Mouse (Mus musculus) hindbrain, embryonic 13.5 days (tissue): ENCODE results near the gene Calm2. TPM values are rescaled to one million over a fixed set of nuclear protein-coding genes. Genes with fewer than 3 reads are reported as not detected.

Experiments used
- ATAC-seq: fragments of 200-750 bp; cut with Nextera tagmentation; 2 replicates; pipeline ENCODE4 v1.8.0; 2017; ENCODE audit warnings: moderate TSS enrichment; ENCODE audit not compliant: low FRiP score
- H3K27ac ChIP-seq: fragments of 300-500 bp; sonication (generic); 2 replicates; pipeline ENCODE4 v1.5.1; 2015; ENCODE audit warnings: inconsistent platforms, mild to moderate bottlenecking, moderate library complexity
- H3K27me3 ChIP-seq: fragments of 300-500 bp; sonication (generic); 2 replicates; pipeline ENCODE4 v1.6.1; 2015; ENCODE audit warnings: mild to moderate bottlenecking, inconsistent platforms
- H3K36me3 ChIP-seq: fragments of 300-500 bp; sonication (generic); 2 replicates; pipeline ENCODE4 v1.6.1; 2015; ENCODE audit warnings: mild to moderate bottlenecking, inconsistent platforms
- H3K4me1 ChIP-seq: fragments of 300-500 bp; sonication (generic); replicated peaks from 2 replicates; pipeline ENCODE4 v1.6.1; 2015; ENCODE audit warnings: inconsistent platforms
- H3K4me2 ChIP-seq: fragments of 300-500 bp; sonication (generic); 2 replicates; pipeline ENCODE4 v1.6.1; 2015; ENCODE audit warnings: inconsistent platforms, mild to moderate bottlenecking, moderate library complexity
- H3K4me3 ChIP-seq: fragments of 300-500 bp; sonication (generic); 2 replicates; pipeline ENCODE4 v1.5.1; 2015; ENCODE audit warnings: mild to moderate bottlenecking, inconsistent platforms
- H3K9ac ChIP-seq: fragments of 300-500 bp; sonication (generic); 2 replicates; pipeline ENCODE4 v1.6.1; 2015; ENCODE audit warnings: mild to moderate bottlenecking, inconsistent platforms
- H3K9me3 ChIP-seq: fragments of 300-500 bp; sonication (generic); 2 replicates; pipeline ENCODE4 v1.6.1; 2016; ENCODE audit warnings: inconsistent platforms
- WGBS: fragments of 180-500 bp; shearing (Covaris S2); methylation state at CpG from one replicate; pipeline ENCODE4 v1.1.7; 2015; 5-methylcytosine and 5-hydroxymethylcytosine counted together
- polyA plus RNA-seq: library from polyadenylated mRNA; unstranded; fragments of >200 nt; fragmentation: Nextera tagmentation; extraction: Ambion mirVana; gene quantifications from 2 replicates; pipeline ENCODE4 v1.2.1, GENCODE M21; 2015

Gene Calm2
- 2,223 and 2,271 TPM in 2 replicates for polyA plus RNA-seq

DNA sequence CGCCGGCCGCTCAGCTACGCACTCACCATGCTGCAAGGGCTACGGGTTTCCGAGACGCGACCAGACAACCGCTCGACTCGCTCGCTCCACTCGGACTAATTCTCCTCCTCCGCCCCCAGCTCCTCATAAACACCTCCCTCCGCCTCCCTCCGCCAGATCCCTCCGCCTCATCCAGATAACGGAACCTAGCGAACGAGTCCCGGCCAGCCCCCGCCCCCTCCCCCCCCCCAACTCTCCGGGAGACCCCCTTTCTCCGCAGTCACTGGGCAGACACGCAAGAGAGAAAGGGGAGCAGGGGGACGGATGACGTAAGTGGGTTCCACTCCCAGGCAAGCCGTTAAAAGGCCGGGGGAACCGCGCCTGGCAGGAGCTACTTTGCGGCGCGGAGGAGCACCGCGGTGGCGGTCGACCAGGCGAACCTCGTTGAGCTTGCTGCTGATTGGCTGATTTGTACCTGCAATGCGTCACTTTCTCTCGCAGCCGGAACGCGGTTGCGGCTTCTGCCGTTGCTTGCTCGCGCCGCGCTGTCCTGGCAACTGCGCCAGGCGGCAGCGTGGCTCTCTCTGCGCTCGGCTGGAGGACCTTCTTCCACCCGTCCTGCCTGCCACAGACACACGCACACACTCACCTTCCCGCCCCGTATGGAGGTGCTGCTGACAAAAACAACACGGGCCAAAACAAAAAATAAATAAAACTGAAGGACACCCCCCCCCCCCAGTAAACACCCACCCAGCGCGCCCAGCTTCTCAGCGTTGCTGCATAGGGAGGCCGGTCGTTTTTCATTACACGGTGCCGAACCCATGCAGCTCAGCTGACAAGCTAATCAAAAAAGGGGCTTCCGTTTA lies at the start of gene Calm2:
Gene Calm2 (minus strand): TSS at position 169 of the 845 bp plus-strand sequence.
- ATAC-seq, result peak; percentile 93
- WGBS, result under 1% methylated on average over 68 of the region's 69 CpGs
- H3K36me3 ChIP-seq, result no peaks in the 10 kb centered on the region

DNA sequence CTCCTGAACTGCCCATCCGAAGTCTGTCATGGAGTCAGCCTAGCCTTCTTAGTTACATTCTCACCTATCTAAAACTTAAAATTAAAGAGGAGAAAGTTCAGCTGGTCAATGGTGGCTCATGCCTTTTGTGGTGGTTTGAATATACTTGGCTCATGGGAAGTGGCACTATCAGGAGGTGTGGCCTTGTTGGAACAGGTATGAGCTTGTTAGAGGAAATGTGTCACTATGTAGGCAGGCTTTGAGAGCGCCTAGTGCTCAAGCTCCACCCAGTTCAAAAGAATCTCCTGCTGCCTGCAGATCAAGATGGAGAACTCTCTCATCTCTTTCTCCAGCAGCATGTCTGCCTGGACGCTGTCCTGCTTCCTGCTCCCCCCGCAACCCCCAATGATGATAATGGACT lies 48.8 kb upstream of the Calm2 start:
- no peaks in the 10 kb centered on the region for H3K36me3 ChIP-seq
- H3K9ac ChIP-seq, result no peak overlapping the region
- 92% methylated on average over 4 of the region's 4 CpGs for WGBS
- H3K27me3 ChIP-seq, result 0 out of 2 replicates have a peak, but pooled peaks cover 9% of the 10 kb centered on the region
- peaks cover 11% of the 10 kb centered on the region for H3K4me1 ChIP-seq
- H3K4me2 ChIP-seq, result no peak overlapping the region
- no peak overlapping the region for H3K4me3 ChIP-seq
- ATAC-seq, result no peak
- H3K27ac ChIP-seq, result no peak overlapping the region
- H3K9me3 ChIP-seq, result no peaks in the 10 kb centered on the region

More for the DNA sequence above, at the start of gene Calm2:
- Histone ChIP-seq H3K9me3 (no peaks in the 10 kb centered on the region), H3K4me1 (peaks cover 36% of the 10 kb centered on the region), H3K27me3 (no peaks in the 10 kb centered on the region), H3K4me3 (peak within 1 kb of the TSS; percentile 89), H3K9ac (peak within 1 kb of the TSS; percentile 100), H3K27ac (peak within 1 kb of the TSS; percentile 99), H3K4me2 (peak within 1 kb of the TSS; percentile 84)

DNA sequence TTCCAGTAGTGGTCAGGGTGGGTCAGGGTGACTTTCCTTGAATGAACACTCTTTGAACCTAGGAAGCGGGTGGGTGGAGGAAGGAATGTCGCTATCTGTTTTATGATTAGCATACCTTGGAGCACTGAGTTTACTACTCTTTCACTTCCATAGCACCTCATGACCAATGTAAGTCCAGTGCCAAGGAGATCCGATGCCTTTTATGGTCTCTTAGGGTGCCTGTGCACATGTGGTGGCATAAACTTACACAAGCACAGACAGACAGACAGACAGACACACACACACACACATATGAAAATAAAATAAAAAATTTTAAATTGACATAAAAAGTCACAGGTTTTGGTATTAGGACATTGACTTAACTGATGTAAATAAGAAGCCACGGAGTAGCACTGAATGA lies 47.6 kb upstream of the Calm2 start:
- no peak overlapping the region for H3K9ac ChIP-seq
- WGBS, result 93% methylated on average over 4 of the region's 4 CpGs
- no peaks in the 10 kb centered on the region for H3K27me3 ChIP-seq
- no peaks in the 10 kb centered on the region for H3K9me3 ChIP-seq
- no peak overlapping the region for H3K27ac ChIP-seq
- H3K4me2 ChIP-seq, result no peak overlapping the region
- peaks cover 18% of the 10 kb centered on the region for H3K4me1 ChIP-seq
- no peak for ATAC-seq
- no peak overlapping the region for H3K4me3 ChIP-seq
- H3K36me3 ChIP-seq, result no peaks in the 10 kb centered on the region

DNA sequence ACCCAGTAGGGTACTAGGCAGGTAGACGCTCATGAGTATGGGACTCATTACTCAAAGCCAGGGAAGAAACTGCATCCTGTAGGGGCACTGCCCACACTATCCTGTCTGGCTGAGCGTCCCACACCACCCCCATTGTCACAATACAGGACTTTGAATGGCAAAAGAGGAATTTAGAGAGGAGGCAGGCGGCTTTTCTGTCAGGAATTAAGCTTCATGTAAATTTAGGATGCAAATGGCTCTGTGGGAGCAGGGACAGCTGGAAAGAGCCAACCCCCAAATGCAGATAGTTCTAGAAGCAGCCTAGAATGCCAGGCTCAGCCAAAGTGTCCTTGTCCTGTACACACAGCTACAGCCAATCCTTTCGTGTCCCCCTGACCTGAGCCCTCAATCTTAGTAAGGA lies 45.6 kb upstream of the Calm2 start:
- Histone ChIP-seq H3K4me3 (no peak overlapping the region), H3K4me2 (no peak overlapping the region), H3K4me1 (peaks cover 18% of the 10 kb centered on the region), H3K27me3 (no peaks in the 10 kb centered on the region), H3K9me3 (no peaks in the 10 kb centered on the region), H3K27ac (no peak overlapping the region), H3K36me3 (no peaks in the 10 kb centered on the region), H3K9ac (no peak overlapping the region)
- 48% methylated on average over 4 of the region's 4 CpGs for WGBS
- ATAC-seq, result no peak

DNA sequence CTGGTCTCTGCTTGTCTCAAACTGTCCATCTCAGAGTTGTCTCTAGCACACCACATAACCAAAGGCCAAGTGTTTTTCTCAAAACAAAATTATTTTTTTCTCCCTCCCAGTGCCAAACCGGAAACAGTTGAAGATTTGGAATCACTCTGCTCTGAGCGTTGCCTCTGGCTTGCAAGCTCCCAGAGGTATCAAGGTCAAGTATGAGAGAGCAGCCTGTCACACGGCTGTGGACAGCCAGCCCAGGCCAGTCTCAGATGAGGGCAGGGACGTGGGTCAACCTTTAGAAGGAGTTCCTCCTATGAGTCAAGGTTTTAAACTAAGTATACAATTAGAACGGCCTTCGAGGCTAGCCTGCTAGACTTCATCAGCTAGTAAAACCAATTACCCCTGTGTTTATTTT lies 43.6 kb upstream of the Calm2 start:
- H3K4me1 ChIP-seq, result peaks cover 18% of the 10 kb centered on the region
- H3K9me3 ChIP-seq, result peaks cover 5% of the 10 kb centered on the region; the same call in 1 of the 2 replicates
- H3K27me3 ChIP-seq, result no peaks in the 10 kb centered on the region
- no peak overlapping the region for H3K4me3 ChIP-seq
- H3K27ac ChIP-seq, result no peak overlapping the region
- 50% methylated on average over 6 of the region's 6 CpGs for WGBS
- no peak overlapping the region for H3K4me2 ChIP-seq
- H3K9ac ChIP-seq, result no peak overlapping the region
- ATAC-seq, result no peak
- no peaks in the 10 kb centered on the region for H3K36me3 ChIP-seq

DNA sequence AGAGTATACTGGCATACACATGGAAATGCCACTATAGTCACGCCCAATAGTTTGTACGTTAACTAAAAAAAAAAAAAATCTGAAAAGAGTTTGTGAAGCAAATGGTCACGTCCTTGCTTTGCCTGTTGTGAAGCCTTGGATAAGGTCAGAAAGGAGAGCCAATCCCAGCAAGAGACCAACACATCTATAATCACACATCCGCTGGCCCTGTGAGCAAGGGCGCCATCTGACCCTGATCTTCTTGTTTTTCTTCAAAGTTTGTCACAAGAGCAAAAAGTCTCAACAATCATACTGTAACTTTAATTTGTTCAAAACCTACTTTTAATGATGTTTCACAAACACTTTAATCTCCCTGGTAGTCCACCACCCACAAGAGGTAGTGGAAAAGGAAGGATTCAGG lies 39.0 kb upstream of the Calm2 start:
- Histone ChIP-seq H3K27ac (no peak overlapping the region), H3K4me2 (no peak overlapping the region), H3K9me3 (peaks cover 5% of the 10 kb centered on the region; the same call in 1 of the 2 replicates), H3K36me3 (no peaks in the 10 kb centered on the region), H3K4me1 (peaks cover 9% of the 10 kb centered on the region), H3K27me3 (no peaks in the 10 kb centered on the region), H3K4me3 (no peak overlapping the region), H3K9ac (no peak overlapping the region)
- ATAC-seq, result no peak
- WGBS, result 92% methylated on average over 5 of the region's 5 CpGs

DNA sequence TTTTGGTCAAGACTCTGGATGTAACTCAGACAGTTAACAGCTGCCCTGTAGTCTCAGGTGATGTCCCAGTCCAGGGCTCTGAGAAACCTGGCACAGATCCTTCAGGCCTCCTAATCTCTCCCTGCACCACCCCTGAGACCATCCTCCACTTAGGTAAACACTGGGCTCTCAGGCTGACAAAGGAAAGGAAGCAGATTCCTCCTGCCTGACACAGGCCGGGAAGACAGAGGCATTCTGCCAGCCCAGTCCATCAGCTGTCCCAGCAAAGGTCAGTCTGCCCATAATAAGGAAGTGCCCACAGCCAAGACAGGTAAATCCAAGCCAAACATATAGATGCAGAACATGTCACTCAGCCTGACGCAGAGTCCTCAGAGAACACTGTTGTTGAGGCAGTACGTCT lies 36.1 kb upstream of the Calm2 start:
- Histone ChIP-seq H3K27ac (no peak overlapping the region), H3K36me3 (no peaks in the 10 kb centered on the region), H3K9me3 (peaks cover 5% of the 10 kb centered on the region; the same call in 1 of the 2 replicates), H3K4me3 (no peak overlapping the region), H3K27me3 (no peaks in the 10 kb centered on the region), H3K9ac (no peak overlapping the region), H3K4me1 (peaks cover 11% of the 10 kb centered on the region), H3K4me2 (no peak overlapping the region)
- ATAC-seq, result no peak
- WGBS, result 75% methylated on average over 3 of the region's 3 CpGs

DNA sequence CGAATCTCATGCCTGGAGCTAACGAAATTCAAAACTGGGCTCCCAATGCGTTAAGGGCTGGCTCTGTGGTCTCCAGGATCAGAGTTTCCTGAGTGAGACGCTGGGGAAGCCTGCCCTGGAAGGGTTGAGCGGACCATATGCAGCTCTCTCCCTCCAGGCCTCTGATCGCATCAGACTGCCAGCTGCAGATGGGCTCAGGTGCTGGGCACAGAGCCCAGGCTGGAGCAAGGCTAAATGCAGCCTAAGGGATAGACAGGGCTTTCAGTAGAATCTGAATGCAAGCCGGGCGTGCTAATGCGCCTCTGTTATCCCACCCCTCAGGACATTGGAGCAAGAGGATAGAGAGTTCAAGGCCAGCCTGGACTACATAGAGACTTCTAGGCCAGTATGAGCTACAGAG lies 31.8 kb upstream of the Calm2 start:
- WGBS, result 55% methylated on average over 9 of the region's 9 CpGs
- no peak overlapping the region for H3K4me3 ChIP-seq
- ATAC-seq, result peak; percentile 65
- H3K27ac ChIP-seq, result peak overlapping the region; percentile 45
- H3K4me1 ChIP-seq, result peaks cover 37% of the 10 kb centered on the region
- no peaks in the 10 kb centered on the region for H3K9me3 ChIP-seq
- 0 out of 2 replicates have a peak, but pooled peaks cover 4% of the 10 kb centered on the region for H3K27me3 ChIP-seq
- H3K9ac ChIP-seq, result no peak overlapping the region
- H3K36me3 ChIP-seq, result no peaks in the 10 kb centered on the region
- no peak overlapping the region for H3K4me2 ChIP-seq

DNA sequence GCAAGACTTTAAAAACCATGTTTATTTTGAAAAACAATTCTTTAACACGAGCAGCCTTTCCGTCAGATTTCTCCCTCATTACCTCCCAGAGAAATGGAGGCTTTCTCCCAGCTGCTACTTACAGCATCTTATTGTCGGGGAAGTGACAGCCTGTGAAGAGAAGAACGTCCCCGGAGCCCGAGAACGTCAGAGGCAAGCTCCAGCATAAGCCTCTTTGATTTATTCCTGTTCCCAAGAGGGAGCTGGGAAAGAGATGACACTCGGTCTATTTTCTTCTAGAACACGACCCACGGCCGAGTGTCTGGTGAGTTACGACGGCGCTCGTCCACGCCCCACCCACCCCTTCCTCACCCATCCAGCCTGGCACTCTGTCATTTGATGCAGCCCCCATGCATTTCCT lies 30.9 kb upstream of the Calm2 start:
- peak overlapping the region; percentile 45; the same call in 1 of the 2 replicates for H3K27ac ChIP-seq
- 0 out of 2 replicates have a peak, but pooled peaks cover 4% of the 10 kb centered on the region for H3K27me3 ChIP-seq
- H3K9me3 ChIP-seq, result no peaks in the 10 kb centered on the region
- H3K4me3 ChIP-seq, result no peak overlapping the region
- WGBS, result 40% methylated on average over 16 of the region's 16 CpGs
- ATAC-seq, result no peak
- no peak overlapping the region for H3K4me2 ChIP-seq
- H3K9ac ChIP-seq, result no peak overlapping the region
- no peaks in the 10 kb centered on the region for H3K36me3 ChIP-seq
- peaks cover 42% of the 10 kb centered on the region for H3K4me1 ChIP-seq

DNA sequence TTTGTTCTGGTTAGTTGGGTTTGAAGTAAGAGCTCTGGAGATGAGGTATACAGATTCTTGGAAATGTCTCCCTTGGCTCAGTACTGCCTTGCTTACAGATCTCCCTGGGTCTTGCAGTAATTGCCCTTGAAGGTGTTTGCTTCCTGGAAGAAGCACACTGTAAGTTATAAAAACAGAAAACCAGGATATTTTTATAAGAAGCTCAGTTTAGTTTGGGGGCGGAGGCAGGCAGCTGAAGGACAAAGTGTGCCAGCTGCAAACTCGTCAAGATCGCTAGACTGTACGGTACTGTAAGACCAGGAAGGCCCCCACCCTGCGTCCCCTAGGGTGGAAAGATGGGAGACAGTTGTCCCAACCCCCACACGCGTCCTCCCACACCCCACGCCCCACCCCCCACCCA lies 28.6 kb upstream of the Calm2 start:
- 62% methylated on average over 8 of the region's 8 CpGs for WGBS
- no peak overlapping the region for H3K27ac ChIP-seq
- no peak overlapping the region for H3K4me3 ChIP-seq
- H3K4me2 ChIP-seq, result no peak overlapping the region
- H3K27me3 ChIP-seq, result 0 out of 2 replicates have a peak, but pooled peaks cover 4% of the 10 kb centered on the region
- H3K36me3 ChIP-seq, result no peaks in the 10 kb centered on the region
- H3K4me1 ChIP-seq, result peaks cover 46% of the 10 kb centered on the region
- no peak overlapping the region for H3K9ac ChIP-seq
- no peak for ATAC-seq
- H3K9me3 ChIP-seq, result no peaks in the 10 kb centered on the region

DNA sequence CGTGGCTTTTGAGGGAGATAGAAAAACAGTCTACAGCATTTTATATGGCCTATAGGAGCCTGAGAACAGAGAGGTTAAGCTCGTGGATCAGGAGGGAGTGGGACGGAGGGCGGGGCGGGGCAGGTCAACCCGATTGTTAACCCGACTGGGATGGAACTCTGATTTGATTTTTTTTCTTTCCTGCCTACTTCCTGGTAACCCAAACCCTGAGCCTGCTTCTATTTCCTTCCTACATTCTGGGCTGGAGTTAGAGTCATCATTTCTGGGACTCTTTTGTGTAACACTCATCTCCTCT lies 27.7 kb upstream of the Calm2 start:
- peak overlapping the region; percentile 33 for H3K4me3 ChIP-seq
- no peaks in the 10 kb centered on the region for H3K9me3 ChIP-seq
- peaks cover 46% of the 10 kb centered on the region for H3K4me1 ChIP-seq
- peak overlapping the region; percentile 67 for H3K9ac ChIP-seq
- 0% methylated on average over 7 of the region's 7 CpGs for WGBS
- H3K27ac ChIP-seq, result peak overlapping the region; percentile 69; the same call in 1 of the 2 replicates
- H3K4me2 ChIP-seq, result peak overlapping the region; percentile 62
- ATAC-seq, result no peak
- 0 out of 2 replicates have a peak, but pooled peaks cover 4% of the 10 kb centered on the region for H3K27me3 ChIP-seq
- H3K36me3 ChIP-seq, result no peaks in the 10 kb centered on the region

DNA sequence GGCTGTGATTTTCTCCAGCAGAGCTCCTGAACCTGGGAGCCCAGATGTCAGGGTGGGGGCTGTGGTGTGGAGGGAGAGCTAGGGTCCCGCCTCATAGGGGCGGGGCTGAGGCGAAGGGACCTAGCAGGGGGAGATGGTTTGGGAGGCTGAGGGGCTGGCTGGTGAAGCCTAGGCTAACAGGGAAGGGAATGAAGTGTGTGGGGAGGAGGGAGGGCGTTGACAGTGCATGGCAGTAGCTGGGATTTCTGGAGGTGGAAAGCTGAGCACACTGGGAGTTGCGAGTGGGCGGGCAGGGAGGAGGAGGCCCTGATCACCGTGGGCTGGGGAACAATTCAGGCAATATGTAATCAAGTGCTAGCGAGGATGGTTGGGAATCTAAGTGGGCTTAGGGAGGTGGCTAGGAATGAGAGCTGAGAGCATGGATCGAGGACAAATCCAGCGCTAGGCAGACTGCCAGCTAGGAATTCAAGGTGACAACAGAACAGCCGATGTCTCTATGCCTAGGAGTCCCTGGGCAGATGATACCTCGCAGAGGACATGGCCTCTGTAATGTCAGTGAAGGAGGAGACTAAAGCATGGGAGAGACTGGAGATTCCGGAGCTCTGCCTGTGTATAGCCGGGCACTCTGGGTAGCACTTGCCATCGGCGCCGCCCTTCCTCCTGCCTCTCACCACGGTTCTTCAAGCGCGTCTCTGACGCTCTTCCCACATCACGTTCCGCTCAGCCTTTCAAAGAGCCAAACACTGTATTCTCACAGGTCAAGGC lies 27.2 kb upstream of the Calm2 start:
- peak; percentile 70 for ATAC-seq
- Histone ChIP-seq H3K4me3 (peak overlapping the region; percentile 33), H3K27ac (peak overlapping the region; percentile 69), H3K4me1 (peaks cover 46% of the 10 kb centered on the region), H3K4me2 (peak overlapping the region; percentile 62), H3K36me3 (no peaks in the 10 kb centered on the region), H3K9ac (peak overlapping the region; percentile 67), H3K27me3 (0 out of 2 replicates have a peak, but pooled peaks cover 4% of the 10 kb centered on the region), H3K9me3 (no peaks in the 10 kb centered on the region)
- WGBS, result under 1% methylated on average over 23 of the region's 23 CpGs
